Mouse (Mus musculus): ENCODE data around the gene Tbc1d9b. TPM values are rescaled to one million over a fixed set of nuclear protein-coding genes. Genes with fewer than 3 reads are reported as not detected.
"Not testable (repeated sequence)": the region's sequence is repeated elsewhere in the genome, so short reads cannot be mapped to it uniquely, and the experiment has no call there.

The Tbc1d9b gene
- total RNA-seq (2021), result 100 to 1,000 TPM; 109 to 120 TPM

DNA sequence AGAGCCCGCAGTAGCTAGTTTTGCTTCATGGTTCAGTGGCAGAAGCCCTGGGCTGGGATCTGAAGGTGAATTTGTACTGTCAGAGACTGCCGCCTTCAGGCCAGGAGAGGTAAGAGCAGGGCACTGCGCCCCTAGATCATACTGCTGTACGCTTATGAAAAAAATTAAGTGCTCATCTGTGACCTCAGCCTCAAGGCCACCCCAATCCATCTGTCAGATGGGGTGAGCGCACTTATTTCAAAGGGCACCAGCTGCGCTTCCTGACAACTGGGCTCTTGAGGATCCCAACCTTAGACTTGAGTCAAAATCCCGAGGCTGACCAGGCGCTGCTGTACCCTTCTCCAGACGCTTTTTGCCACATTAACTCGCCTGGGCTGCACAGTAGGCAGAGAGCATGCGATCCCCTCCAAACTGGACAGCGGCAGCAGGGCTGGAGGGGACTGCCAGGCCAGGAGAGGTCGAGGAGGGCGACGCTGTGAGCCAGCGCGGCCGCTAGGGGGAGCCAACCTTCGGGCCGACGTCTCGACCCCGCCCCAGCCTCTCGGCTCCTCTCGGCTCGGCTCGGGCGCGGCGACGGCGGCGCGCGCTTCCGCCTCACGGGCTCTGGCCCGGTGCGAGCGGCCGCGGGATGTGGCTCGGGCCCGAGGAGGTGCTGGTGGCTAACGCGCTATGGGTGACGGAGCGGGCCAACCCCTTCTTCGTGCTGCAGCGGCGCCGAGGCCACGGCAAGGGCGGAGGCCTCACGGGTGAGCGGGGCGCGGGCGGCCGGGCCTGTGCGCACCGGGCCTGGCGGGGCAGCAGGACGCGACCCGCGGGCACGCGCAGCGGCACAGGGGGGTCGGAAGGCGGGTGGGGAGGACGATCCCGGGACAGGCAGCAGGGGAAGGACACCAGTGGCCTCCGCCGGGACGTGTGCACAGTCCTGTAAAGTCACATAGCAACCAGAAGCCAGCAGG, at the start of gene Tbc1d9b:
Tbc1d9b (plus strand) TSS at position 586 of the 956 bp plus-strand sequence.
- peak; percentile 87 to 92 for DNase-seq (ENCODE audit: low spot score in 2 of 2)
- intact Hi-C loops (cut with DNase I), result loop anchor here (1.0 kb wide), 2 partner anchors 106 to 145 kb away; partner anchors contain the start of gene Rnf130

DNA sequence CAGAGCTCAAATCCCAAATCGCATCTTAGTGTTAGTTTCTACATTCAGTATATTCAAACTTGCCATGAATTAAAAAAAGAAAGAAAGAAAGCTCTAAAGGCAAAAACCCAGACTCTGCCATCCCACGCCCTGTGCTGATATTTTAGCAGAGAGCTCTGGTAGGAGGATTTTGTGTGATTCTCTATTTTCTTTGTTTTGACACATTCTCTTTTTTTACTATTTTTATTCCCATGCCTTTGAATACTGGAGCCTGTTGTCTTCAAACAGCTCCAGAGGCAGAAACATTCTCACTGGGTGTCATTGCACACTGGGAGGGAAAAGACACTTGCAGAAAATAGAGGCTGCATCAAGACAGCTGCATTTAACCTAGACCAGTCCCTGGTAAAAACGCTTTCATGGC, 45.0 kb upstream of the Tbc1d9b start:
- DNase-seq (ENCODE audit: low spot score in 2 of 2), result peak; percentile 26 to 88

DNA sequence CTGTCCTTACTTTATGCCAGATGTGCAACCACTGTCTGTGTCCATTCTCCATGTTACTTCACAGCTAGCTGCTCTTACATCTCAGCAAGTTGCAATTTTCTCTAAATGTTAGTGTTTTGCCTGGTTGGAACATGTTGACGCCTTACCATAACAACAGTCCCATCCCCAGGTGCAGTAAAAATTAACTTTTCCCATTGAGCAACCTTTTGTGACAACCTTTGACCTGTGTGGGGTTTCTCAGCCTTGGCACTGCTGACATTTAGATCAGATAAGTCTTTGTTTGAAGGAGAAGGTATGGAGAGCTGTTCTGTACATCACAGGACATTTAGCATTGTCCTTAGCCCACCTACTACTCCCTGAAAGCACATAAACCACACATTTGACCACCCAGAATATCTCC, 41.4 kb upstream of the Tbc1d9b start:
- intact Hi-C loops (cut with DNase I), result loop anchor here (5.0 kb wide), 1 partner anchor 43 kb away; no protein-coding TSS in a partner anchor
- no peak for DNase-seq (ENCODE audit: low spot score in 2 of 2)

More for the DNA sequence above, 45.0 kb upstream of the Tbc1d9b start:
- intact Hi-C loops (cut with DNase I), result loop anchor here (5.0 kb wide), 1 partner anchor 39 kb away; no protein-coding TSS in a partner anchor

DNA sequence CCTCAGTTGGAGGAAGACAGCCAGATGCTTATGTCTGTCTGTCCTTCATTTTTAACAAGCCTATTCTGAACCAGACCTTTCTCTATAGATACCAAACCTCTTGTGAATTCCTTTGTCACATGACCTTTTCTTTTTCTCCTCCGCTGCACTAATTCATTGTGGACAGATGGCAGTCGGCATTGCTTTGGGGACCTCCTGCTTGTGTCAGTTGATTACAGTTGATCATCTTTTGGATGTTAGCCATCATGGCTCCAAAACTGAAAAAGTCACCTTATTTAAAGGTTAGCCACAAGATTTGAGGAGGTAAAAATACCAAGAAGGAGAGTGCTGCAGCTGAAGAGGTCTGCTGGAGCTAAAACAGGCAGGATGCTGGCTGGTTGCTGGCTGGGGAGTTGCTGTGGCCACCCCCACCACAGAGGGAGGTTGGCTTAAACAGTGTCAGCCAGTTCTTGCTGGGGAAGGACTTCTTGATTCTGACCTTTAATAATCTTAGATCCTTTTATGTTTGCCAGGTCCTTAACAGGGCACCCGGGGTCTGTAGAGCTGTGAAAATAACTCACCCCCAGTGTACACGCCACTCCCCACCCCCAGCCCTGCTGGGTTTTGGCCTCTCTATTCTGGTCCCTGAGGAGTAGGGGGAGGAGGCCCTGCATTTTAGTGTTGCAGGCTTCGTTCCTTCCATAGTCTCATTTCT, 40.1 kb upstream of the Tbc1d9b start:
- intact Hi-C loops (cut with DNase I), result no loop called here
- DNase-seq (ENCODE audit: low spot score in 2 of 2), result peak in 1 of 2 experiments; percentile 40

DNA sequence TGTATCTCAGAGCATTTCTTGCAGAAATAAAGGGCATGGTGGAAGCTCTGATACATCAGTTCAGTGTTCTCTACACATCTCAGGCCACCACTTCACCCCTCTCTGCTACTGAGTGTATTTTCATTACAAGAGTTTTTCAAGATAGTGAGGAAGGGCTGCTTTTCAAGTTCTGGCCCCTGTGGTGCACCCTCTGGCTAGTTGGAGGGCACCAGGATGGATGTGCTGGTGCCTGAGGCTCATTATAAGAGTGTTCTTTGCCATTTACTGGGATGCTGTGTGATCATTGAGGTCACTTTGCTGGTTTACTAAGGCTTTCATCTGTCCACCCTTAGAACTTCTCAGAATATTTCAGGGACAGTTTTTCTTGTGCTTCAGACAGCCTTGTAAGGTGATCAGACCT, 39.5 kb upstream of the Tbc1d9b start:
- no peak for DNase-seq (ENCODE audit: low spot score in 2 of 2)
- intact Hi-C loops (cut with DNase I), result no loop called here

DNA sequence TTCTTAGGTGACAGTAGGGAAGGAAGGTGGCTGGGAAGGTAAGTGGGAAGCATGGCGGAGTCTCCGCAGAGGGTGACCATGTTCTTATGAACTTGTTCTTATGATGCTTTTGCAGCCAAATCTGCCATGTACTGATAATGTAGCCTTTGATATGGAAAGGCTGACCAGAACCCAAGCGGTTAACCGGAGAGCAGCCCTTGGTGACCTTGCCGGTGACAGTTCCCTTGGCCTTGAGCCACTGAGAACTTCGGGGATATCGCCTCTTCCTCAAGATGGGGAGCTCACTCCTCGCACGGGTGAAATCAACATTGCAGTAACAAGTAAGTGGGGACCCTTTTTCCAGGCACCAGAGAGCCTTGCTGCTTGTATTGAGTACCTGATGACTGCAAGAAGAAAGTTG, 35.5 kb upstream of the Tbc1d9b start:
- intact Hi-C loops (cut with DNase I), result no loop called here
- no peak for DNase-seq (ENCODE audit: low spot score in 2 of 2)

DNA sequence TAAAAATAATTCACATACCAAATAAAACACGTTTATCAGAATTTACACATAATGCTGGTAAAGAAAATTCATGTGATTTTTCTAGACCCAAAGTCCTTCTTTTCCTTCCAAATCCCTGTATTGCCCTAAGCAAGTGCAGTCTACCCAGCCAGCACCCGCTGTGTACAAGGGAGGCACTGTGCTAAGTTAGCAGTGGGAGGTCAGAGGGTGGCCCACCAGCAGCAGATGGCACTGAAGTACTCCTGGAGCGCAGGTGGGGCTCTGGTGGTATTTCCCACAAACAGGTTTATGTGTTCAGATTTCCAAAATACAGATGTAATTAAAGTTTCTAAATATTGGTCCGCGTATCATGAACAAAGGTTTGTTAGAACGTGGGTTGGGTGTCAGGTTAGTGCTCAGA, 34.1 kb upstream of the Tbc1d9b start:
- intact Hi-C loops (cut with DNase I), result no loop called here
- no peak for DNase-seq (ENCODE audit: low spot score in 2 of 2)

DNA sequence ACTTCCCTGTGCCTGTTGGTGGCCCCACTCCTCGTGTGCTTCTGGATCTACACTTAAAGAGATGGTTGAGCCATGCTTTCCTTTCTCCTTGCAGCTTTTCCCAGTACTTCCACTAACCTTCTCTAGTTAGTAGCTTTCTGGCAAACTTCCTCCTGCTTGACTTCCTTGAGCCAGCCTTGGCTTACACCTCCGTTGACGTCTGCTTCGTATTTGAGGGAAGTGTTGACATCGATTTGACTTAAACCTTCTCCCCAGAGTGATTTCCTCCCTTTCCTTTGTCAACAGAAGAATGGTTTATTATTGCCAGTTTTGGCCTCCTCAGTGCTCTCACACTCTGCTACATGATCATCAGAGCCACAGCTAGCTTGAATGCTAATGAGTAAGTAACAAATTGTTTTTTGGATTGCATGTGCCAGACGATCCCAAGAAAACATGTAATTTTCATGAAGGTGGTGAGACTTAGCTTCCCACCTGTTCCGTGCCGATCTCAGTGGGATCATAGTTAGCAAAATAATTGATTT, 32.2 kb upstream of the Tbc1d9b start:
- intact Hi-C loops (cut with DNase I), result no loop called here
- no peak for DNase-seq (ENCODE audit: low spot score in 2 of 2)

DNA sequence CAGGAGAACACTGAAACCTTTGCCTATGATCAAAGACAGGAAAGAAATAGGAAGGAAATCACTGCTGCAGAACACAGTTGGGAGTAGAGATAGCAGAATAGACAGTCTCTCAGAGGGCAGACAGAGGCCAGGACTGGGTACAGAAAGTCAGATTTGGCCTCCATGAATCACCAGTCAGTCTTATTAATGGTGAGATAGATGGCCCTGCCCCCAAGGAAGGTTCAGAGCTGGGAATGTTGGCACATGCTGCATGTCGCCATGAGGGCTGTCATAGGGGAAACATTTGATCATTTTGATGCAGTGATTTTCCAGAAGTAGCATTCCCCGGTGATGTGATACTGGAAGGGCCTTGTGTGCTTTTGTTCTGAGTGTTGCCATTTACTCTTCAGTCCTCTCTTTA, 31.5 kb upstream of the Tbc1d9b start:
- intact Hi-C loops (cut with DNase I), result no loop called here
- DNase-seq (ENCODE audit: low spot score in 2 of 2), result no peak

DNA sequence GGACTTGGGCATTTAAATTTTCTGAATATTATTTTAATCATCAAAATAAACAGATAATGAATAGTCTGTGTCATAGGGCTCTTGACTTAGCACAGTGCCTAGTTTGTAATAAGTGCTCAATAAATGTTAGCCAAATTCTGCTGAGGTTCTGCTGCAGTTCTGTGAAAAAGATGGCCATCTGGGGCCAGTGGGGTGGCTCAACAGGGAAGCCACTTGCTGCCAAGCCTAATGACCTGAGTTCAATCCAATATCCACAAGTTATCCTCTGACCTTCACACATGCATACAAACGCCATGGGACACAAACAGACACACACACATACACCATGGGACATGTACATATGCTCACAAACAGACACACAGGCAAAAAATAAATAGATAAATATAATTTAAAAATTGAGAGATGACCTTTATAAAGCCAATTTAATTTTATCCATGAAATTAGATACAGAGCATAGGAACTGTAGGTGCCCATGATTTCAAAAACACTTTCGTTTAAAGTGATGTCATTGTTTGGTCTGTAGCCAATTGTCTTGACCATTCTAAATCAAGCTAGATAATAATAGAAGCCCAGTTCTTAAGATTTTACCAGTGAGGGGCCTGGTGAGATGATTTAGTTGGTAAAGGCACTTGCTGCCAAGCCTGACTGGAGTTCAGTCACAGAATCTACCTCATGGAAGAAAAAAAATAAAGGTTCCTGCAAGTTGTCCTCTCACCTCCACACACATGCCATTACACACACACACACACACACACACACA, 30.5 kb upstream of the Tbc1d9b start:
- intact Hi-C loops (cut with DNase I), result no loop called here
- DNase-seq (ENCODE audit: low spot score in 2 of 2), result no peak

DNA sequence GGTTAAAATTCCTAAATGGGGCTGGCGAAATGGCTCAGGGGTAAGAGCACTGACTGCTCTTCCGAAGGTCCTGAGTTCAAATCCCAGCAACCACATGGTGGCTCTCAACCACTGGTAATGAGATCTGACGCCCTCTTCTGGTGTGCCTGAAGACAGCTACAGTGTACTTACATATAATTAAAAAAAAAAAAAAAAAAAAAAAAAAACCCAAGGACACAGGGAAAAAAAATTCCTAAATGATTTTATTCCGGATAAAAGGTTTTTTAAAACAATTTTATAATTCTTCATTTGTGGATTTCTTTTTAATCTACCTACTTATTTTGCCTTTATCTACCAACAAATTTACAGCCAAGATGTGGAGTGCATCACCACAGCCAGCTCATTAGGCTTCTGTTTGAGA, 29.2 kb upstream of the Tbc1d9b start:
- intact Hi-C loops (cut with DNase I); DNase-seq (ENCODE audit: low spot score in 2 of 2): not testable (repeated sequence)

DNA sequence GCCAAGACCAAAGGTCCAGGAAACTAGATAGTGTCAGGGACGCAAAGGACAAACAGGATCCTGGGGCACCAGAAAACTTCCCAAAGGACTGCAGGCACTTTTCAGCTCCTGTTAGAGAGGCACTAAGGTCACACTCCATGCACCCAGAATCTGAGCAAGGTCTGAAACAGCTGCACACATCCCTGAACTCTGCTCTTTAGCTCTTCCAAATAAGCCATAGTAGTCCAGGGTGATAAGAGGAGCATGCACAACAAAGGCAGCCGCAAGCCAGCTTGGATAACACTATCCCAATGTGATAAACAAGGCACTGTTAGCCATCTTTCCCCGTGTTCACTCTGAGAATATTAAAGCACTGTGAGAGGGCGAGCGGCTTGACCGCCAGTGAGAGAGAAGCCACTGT, 27.2 kb upstream of the Tbc1d9b start:
- intact Hi-C loops (cut with DNase I), result no loop called here
- DNase-seq (ENCODE audit: low spot score in 2 of 2), result no peak

DNA sequence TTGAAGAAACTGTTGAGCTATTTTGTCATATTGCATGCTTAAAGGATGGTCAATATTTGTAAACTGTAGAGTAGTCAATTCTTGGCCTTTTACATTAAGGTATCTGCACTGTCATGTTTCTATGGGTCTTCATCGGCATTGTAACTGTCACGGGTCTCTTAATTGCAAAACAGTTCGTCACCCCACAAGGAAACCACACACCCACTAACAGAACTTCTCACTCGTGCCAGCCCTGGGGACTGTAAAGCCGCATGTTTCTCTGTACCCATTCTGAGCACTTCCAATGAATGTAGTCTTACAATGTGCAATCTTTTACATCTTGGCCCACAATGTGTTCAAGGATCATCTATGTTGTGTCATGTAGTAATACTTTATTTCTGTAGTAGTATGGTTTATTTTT, 26.0 kb upstream of the Tbc1d9b start:
- intact Hi-C loops (cut with DNase I), result loop anchor here (5.0 kb wide), 1 partner anchor 78 kb away; the partner anchor contains the start of gene Rnf130
- no peak for DNase-seq (ENCODE audit: low spot score in 2 of 2)

DNA sequence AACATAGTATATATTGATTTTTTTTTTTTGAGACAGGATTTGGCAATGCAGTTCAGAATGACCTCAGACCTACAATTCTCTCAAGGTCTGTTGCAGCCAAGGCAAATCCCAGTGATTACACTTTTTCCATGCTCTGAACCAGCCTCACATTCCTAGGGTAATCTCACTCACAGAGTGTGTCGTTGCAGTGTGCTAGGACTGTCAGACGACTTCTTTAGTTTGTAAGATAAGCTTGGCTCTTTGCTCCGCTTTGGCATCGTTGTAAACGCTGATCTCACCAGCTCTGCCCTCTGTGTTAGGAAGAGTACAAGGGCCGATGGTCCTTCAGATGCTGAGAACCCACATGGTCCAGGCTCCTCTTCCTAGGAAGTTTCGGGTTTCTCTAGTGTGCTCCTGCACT, 25.2 kb upstream of the Tbc1d9b start:
- no peak for DNase-seq (ENCODE audit: low spot score in 2 of 2)
- intact Hi-C loops (cut with DNase I), result loop anchor here (5.0 kb wide), 1 partner anchor 79 kb away; the partner anchor contains the start of gene Rnf130

DNA sequence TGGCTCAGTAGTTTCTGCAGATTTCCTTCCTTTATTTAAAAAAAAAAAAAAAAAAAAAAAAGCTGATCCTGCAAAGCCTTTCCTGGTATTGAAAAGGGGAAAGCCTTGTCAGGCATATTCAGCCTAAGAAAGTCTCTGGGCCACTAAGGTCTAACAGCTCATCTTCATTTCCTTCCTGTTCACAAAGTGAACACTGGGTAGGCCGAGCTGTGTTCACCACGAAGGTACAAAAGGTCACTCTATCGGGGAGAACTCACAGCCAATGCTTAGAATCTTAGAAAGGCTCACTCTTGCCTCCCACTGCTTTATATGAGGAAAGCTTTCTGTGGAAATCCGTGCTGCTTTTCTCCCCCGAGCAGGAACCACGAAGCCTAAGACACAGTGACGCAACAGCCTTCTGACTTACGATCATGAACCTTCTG, 22.4 kb upstream of the Tbc1d9b start:
- intact Hi-C loops (cut with DNase I), result loop anchor here (5.0 kb wide), 1 partner anchor 82 kb away; the partner anchor contains the start of gene Rnf130

DNA sequence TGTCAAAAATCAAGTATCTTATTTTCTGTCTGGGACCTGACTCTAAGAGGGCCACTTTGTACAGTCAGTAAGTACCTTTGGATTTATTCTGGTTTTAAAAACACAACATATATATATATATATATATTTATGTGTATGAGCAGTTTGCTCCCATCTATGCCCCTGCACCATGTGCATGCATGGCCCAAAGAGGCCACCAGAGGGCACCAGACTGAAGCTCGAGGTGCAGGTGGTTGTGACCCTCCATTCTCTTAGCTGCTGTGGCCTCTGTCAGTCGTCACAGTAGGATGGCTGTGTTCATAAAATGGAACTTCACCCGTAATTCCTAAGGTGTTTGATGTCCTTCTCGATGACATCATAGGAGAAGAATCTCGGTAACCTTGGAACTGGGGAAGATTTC, 16.9 kb upstream of the Tbc1d9b start:
- intact Hi-C loops (cut with DNase I), result no loop called here
- peak; percentile 42 to 46 for DNase-seq (ENCODE audit: low spot score in 2 of 2)

More for the DNA sequence above, 22.4 kb upstream of the Tbc1d9b start:
- DNase-seq (ENCODE audit: low spot score in 2 of 2), result peak in 1 of 2 experiments; percentile 38

DNA sequence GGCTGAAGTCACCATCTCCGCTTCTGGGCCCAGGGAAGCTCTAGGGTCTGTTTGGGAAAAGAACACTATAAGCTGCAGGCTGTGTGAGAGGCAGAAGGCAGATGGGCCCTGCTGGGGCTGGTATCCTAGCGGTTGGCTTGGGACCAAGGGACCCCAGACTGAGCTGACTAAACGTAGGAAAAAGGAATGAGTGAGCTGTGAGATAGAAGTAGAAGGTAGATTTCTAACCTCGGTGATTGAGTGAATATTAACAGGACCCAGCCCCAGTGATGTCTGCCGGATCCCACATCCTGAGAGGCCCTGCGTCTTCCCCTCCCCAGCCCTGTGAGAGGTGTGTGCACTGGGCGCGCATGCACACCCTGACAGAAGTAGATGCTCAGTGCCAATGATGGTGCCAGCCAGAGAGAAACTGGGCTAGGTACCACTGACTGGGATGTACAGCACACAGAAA, 8.5 kb upstream of the Tbc1d9b start:
- no peak for DNase-seq (ENCODE audit: low spot score in 2 of 2)
- intact Hi-C loops (cut with DNase I), result no loop called here

DNA sequence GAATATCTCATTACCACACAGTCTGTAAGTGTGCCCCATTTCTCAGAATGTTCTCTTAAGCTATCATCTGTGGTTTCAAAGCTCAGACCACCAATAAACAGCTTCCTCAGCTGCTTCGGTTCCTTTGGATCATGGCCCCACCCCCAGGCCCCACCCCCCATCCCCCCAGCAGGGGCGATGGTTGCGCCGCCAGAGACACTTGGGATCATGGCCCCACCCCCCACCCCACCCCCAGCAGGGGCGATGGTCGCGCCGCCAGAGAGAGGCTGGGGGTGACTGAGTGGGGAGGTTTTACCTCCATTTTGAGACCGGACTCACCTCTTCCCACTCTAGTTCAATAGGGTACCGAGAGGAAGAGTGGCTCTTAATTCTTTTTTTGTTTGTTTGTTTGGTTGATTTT, 3.4 kb upstream of the Tbc1d9b start:
- intact Hi-C loops (cut with DNase I), result no loop called here
- no peak for DNase-seq (ENCODE audit: low spot score in 2 of 2)

DNA sequence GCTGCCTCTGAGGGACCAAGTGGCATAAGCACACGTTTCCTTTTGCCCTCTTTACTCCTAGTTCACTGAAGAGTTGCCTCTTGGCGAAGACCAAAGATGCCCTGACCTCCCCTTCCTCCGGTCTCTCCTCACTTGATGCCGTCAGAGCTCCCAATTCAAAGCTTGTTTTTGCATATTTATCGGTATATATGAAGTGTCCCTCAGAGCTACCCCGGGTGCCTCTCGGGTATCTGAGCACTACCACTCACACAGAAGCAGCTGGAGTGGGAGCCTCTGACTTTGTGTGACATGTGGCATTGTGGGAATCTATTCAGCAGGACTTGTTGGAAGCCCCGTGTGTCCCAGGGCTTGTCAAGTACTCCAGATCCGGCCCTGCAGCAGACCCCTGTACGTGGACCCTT, 605 bp downstream of the Tbc1d9b start:
- DNase-seq (ENCODE audit: low spot score in 2 of 2), result peak in 1 of 2 experiments; percentile 12
- intact Hi-C loops (cut with DNase I), result loop anchor here (1.0 kb wide), 1 partner anchor 106 kb away; the partner anchor contains the start of gene Rnf130
